Mouse (Mus musculus): ENCODE data around the gene Rps6kl1. TPM values are rescaled to one million over a fixed set of nuclear protein-coding genes. Genes with fewer than 3 reads are reported as not detected.
A peak's percentile ranks its signal among the peaks of the same experiment; 100 is the strongest.

Gene Rps6kl1
- total RNA-seq (2021) = 10 to 100 TPM; 41.1 to 43.1 TPM
- long read RNA-seq, experiment 1, transcript Rps6kl1-202 (11 exons, 2,881 nt) = major isoform, 42 of 63 reads
- long read RNA-seq, experiment 1, partial matches to known transcripts = 2 of 63 reads
- long read RNA-seq, experiment 1, other reads (novel, unspliced or antisense) = 18 of 63 reads
- long read RNA-seq, experiment 2, transcript Rps6kl1-202 (11 exons, 2,881 nt) = major isoform, 28 of 55 reads
- long read RNA-seq, experiment 2, partial matches to known transcripts = 4 of 55 reads
- long read RNA-seq, experiment 2, other reads (novel, unspliced or antisense) = 23 of 55 reads

- DNase-seq (ENCODE audit: low spot score in 2 of 2) = peak; percentile 76 to 77
Observed at GRCm38 (mm10) chr12:85151002-85151774, at the start of gene Rps6kl1. Gene Rps6kl1 (minus strand): TSS chr12:85151264.

- DNase-seq (ENCODE audit: low spot score in 2 of 2) = no peak
Observed at GRCm38 (mm10) chr12:85199954-85200353, 48.9 kb upstream of the Rps6kl1 start.

GRCm38 (mm10) chr12:85197936-85198335 lies 46.9 kb upstream of the Rps6kl1 start:
- no peak for DNase-seq (ENCODE audit: low spot score in 2 of 2)

GRCm38 (mm10) chr12:85197371-85197770 lies 46.3 kb upstream of the Rps6kl1 start:
- no peak for DNase-seq (ENCODE audit: low spot score in 2 of 2)

- DNase-seq (ENCODE audit: low spot score in 2 of 2) = no peak
Observed at GRCm38 (mm10) chr12:85196191-85196590, 45.1 kb upstream of the Rps6kl1 start.

GRCm38 (mm10) chr12:85195086-85195485 lies 44.0 kb upstream of the Rps6kl1 start:
- no peak for DNase-seq (ENCODE audit: low spot score in 2 of 2)

GRCm38 (mm10) chr12:85194623-85195018 lies 43.6 kb upstream of the Rps6kl1 start:
- DNase-seq (ENCODE audit: low spot score in 2 of 2) = peak; percentile 57 to 76

- peak in 1 of 2 experiments; percentile 22 for DNase-seq (ENCODE audit: low spot score in 2 of 2)
Observed at GRCm38 (mm10) chr12:85193923-85194622, 43.0 kb upstream of the Rps6kl1 start.

GRCm38 (mm10) chr12:85193146-85193545 lies 42.1 kb upstream of the Rps6kl1 start:
- no peak for DNase-seq (ENCODE audit: low spot score in 2 of 2)

GRCm38 (mm10) chr12:85192461-85193108 lies 41.5 kb upstream of the Rps6kl1 start:
- no peak for DNase-seq (ENCODE audit: low spot score in 2 of 2)

- no peak for DNase-seq (ENCODE audit: low spot score in 2 of 2)
Observed at GRCm38 (mm10) chr12:85190290-85190689, 39.2 kb upstream of the Rps6kl1 start.

- no peak for DNase-seq (ENCODE audit: low spot score in 2 of 2)
Observed at GRCm38 (mm10) chr12:85186361-85186760, 35.3 kb upstream of the Rps6kl1 start.

GRCm38 (mm10) chr12:85185810-85186209 lies 34.7 kb upstream of the Rps6kl1 start:
- DNase-seq (ENCODE audit: low spot score in 2 of 2) = no peak

GRCm38 (mm10) chr12:85184118-85184517 lies 33.1 kb upstream of the Rps6kl1 start:
- no peak for DNase-seq (ENCODE audit: low spot score in 2 of 2)

GRCm38 (mm10) chr12:85182898-85183297 lies 31.8 kb upstream of the Rps6kl1 start:
- DNase-seq (ENCODE audit: low spot score in 2 of 2) = no peak

- no peak for DNase-seq (ENCODE audit: low spot score in 2 of 2)
Observed at GRCm38 (mm10) chr12:85182345-85182643, 31.2 kb upstream of the Rps6kl1 start.

- no peak for DNase-seq (ENCODE audit: low spot score in 2 of 2)
Observed at GRCm38 (mm10) chr12:85181475-85182344, 30.6 kb upstream of the Rps6kl1 start.

GRCm38 (mm10) chr12:85178294-85178693 lies 27.2 kb upstream of the Rps6kl1 start:
- DNase-seq (ENCODE audit: low spot score in 2 of 2) = no peak

- no peak for DNase-seq (ENCODE audit: low spot score in 2 of 2)
Observed at GRCm38 (mm10) chr12:85177740-85178239, 26.7 kb upstream of the Rps6kl1 start, which contains the start of gene Pgf. Gene Pgf (minus strand): TSS chr12:85177790.

GRCm38 (mm10) chr12:85176846-85177523 lies 25.9 kb upstream of the Rps6kl1 start:
- DNase-seq (ENCODE audit: low spot score in 2 of 2) = no peak

All from layer of hippocampus, postnatal 14 days (tissue).